Mouse (Mus musculus): Measurements from ENCODE around the gene Adgrb2. TPM values are rescaled to one million over a fixed set of nuclear protein-coding genes. Genes with fewer than 3 reads are reported as not detected.

The Adgrb2 gene
- polyA plus RNA-seq, 1 experiment from 2014 or later: 1.0 TPM

DNA sequence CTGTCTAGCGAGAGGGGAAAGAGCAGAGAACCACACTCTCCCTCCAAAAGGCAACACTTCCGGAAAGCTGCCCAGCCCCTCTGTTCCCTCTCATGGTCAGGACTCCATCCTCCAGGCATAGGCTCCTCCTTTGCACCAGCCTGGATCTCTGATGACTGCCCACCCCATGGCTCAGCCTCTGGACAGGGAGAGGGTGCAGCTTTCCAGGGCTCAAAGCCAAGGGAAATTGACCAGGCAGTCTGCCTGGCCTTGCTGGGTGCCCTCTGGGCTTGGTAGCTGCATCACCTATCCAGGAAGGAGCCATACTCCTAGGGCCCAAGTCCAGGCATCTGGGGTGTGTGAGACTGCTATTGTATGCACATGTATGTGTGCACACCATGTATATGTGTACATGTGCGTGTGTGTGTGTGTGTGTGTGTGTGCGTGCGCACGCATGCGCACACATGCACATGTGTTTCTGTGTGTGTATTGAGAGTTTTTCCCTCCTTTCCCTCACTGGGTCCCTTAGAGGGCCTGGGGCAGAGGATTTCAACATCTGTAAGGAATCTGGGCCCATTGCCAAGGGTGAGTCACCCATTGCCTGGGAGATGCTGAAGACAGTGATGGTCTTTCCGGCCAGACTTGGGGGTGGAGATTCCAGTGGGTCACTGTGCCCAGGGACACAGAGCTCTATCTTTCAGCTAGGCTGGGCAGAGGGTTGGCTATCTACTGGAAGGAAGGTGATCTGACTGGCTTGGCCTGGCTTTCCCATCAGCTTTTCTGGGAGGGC is 65.6 kb downstream of the Adgrb2 start:
- WGBS: 63% methylated on average over 8 of the region's 8 CpGs
- Histone ChIP-seq H3K27me3 (replicated peaks; ENCODE audit: control insufficient read depth, insufficient read depth, low read length) (no peaks in the 10 kb centered on the region), H3K9ac (ENCODE audit: low read depth, low read length) (peak overlapping the region; percentile 7; the same call in 1 of the 2 replicates), H3K4me1 (ENCODE audit: control insufficient read depth, insufficient read depth, low read length) (peaks cover 45% of the 10 kb centered on the region), H3K27ac (ENCODE audit: low read length) (peak overlapping the region; percentile 77), H3K9me3 (ENCODE audit: control insufficient read depth, low read length) (no peaks in the 10 kb centered on the region), H3K36me3 (ENCODE audit: control insufficient read depth, insufficient read depth, low read length) (peaks cover 4% of the 10 kb centered on the region), H3K4me2 (ENCODE audit: low read depth, low read length) (peak overlapping the region; percentile 26; the same call in 1 of the 2 replicates), H3K4me3 (ENCODE audit: low read length) (no peak overlapping the region)
- ATAC-seq: peak; percentile 60

DNA sequence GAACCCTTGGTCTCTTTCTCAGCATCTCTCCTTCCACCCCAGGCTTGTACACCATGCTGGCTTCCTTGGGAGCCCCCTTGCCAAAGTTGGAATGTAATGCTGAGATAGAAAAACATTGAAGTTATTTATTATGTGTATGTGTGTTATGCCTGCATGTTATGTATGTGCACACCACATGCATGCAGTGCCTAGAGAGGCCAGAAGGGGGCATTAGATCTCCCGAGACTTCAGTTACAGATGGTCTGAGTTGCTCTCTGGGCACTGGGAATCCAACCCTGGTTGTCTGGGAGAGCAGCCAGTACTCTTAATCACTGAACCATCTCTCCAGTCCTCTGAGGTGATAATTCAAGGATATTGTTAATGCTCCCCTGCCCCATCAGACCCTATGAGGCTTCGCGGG is 67.6 kb downstream of the Adgrb2 start:
- Histone ChIP-seq H3K9me3 (ENCODE audit: control insufficient read depth, low read length) (no peaks in the 10 kb centered on the region), H3K27me3 (replicated peaks; ENCODE audit: control insufficient read depth, insufficient read depth, low read length) (no peaks in the 10 kb centered on the region), H3K4me3 (ENCODE audit: low read length) (no peak overlapping the region), H3K9ac (ENCODE audit: low read depth, low read length) (no peak overlapping the region), H3K4me1 (ENCODE audit: control insufficient read depth, insufficient read depth, low read length) (peaks cover 50% of the 10 kb centered on the region), H3K4me2 (ENCODE audit: low read depth, low read length) (no peak overlapping the region), H3K27ac (ENCODE audit: low read length) (no peak overlapping the region), H3K36me3 (ENCODE audit: control insufficient read depth, insufficient read depth, low read length) (peaks cover 4% of the 10 kb centered on the region)
- ATAC-seq: no peak
- WGBS: 88% methylated on average over 3 of the region's 3 CpGs

DNA sequence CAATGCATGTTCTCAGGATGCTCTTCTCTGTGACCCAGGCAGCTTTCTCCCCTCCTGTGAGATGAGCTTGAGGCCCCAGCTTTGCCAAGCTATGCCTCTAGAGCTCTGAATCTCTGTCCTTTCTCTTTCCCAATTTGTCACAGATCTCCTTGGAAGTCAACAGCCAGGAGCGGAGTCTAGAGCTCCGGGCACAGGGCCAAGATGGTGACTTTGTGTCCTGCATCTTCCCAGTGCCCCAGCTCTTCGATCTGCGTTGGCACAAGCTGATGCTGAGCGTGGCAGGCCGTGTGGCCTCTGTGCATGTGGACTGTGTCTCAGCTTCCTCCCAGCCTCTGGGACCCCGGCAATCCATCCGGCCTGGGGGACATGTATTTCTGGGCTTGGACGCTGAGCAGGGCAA is 68.4 kb downstream of the Adgrb2 start:
- H3K27ac ChIP-seq (ENCODE audit: low read length): no peak overlapping the region
- H3K27me3 ChIP-seq (replicated peaks; ENCODE audit: control insufficient read depth, insufficient read depth, low read length): no peaks in the 10 kb centered on the region
- peaks cover 50% of the 10 kb centered on the region for H3K4me1 ChIP-seq (ENCODE audit: control insufficient read depth, insufficient read depth, low read length)
- no peaks in the 10 kb centered on the region for H3K9me3 ChIP-seq (ENCODE audit: control insufficient read depth, low read length)
- no peak overlapping the region for H3K4me3 ChIP-seq (ENCODE audit: low read length)
- no peak overlapping the region for H3K4me2 ChIP-seq (ENCODE audit: low read depth, low read length)
- 82% methylated on average over 9 of the region's 9 CpGs for WGBS
- H3K36me3 ChIP-seq (ENCODE audit: control insufficient read depth, insufficient read depth, low read length): peaks cover 4% of the 10 kb centered on the region
- no peak overlapping the region for H3K9ac ChIP-seq (ENCODE audit: low read depth, low read length)
- no peak for ATAC-seq

DNA sequence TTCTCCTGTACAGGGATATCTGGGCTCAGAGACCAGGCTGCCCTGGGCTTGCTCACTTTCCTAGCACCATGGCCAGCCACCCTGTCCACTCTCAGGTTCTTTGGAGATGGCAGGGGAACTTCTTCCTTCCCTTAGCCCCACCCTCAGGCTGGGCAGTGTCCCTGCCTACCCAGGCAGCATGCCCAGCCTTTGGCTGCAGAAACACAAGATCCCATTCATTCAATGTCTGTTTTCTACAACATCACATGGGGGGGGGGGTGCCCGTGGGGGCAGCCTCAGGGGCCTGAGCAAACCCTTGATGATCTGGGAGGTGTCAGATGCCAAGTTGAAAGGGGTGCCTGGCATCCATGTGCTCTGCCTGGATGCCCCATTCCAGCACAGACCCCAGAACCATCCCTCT is 70.1 kb downstream of the Adgrb2 start:
- H3K9ac ChIP-seq (ENCODE audit: low read depth, low read length): no peak overlapping the region
- H3K27me3 ChIP-seq (replicated peaks; ENCODE audit: control insufficient read depth, insufficient read depth, low read length): no peaks in the 10 kb centered on the region
- peaks cover 4% of the 10 kb centered on the region for H3K36me3 ChIP-seq (ENCODE audit: control insufficient read depth, insufficient read depth, low read length)
- no peak overlapping the region for H3K4me2 ChIP-seq (ENCODE audit: low read depth, low read length)
- H3K4me3 ChIP-seq (ENCODE audit: low read length): no peak overlapping the region
- H3K4me1 ChIP-seq (ENCODE audit: control insufficient read depth, insufficient read depth, low read length): peaks cover 38% of the 10 kb centered on the region
- H3K27ac ChIP-seq (ENCODE audit: low read length): peak overlapping the region; percentile 35; the same call in 1 of the 2 replicates
- H3K9me3 ChIP-seq (ENCODE audit: control insufficient read depth, low read length): no peaks in the 10 kb centered on the region
- ATAC-seq: no peak
- WGBS: 42% methylated on average over 1 of the region's 1 CpGs

DNA sequence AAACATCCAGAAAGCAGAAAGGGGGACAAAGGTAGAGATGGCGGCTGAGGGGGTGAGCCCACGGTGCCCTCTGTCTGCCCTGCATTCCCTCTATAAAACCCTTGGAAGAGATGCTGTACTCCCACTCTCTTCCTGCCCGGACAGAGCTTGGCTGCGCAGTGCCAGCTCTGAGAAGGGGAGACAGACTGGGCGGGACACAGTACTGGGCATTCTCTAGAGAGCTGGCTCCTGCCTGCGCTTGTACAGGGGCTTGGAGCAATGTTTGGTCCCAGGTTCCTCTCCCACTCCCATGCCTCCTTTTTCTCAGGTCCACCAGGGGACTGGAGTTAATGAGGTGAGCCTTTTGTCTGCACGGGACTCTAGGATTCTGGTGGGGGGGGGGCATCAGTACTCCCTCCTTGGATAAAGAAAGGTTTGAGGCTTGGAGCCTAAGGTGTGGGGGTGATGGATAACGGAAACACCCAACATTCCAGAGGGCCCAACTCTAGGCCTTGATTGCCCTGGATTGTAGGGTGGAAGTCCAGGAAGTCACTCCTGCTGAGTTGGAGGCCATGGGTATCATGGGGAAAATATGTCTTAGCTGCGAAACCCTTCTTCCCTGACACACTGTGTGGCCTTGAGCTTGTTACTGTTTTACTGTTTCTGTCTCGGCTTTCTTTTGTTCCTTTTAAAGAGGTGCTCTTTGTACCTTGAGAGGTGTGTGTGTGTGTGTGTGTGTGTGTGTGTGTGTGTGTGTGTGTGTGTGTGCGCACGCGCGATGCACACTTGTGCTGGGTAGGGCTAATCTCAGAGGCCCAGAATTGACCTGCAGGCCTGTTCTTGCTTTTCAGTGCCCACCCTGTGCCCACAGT is 70.7 kb downstream of the Adgrb2 start:
- peaks cover 32% of the 10 kb centered on the region for H3K4me1 ChIP-seq (ENCODE audit: control insufficient read depth, insufficient read depth, low read length)
- WGBS: 69% methylated on average over 14 of the region's 14 CpGs
- no peak overlapping the region for H3K9ac ChIP-seq (ENCODE audit: low read depth, low read length)
- peak overlapping the region; percentile 62 for H3K27ac ChIP-seq (ENCODE audit: low read length)
- H3K27me3 ChIP-seq (replicated peaks; ENCODE audit: control insufficient read depth, insufficient read depth, low read length): no peaks in the 10 kb centered on the region
- ATAC-seq: peak; percentile 78
- no peak overlapping the region for H3K4me2 ChIP-seq (ENCODE audit: low read depth, low read length)
- H3K4me3 ChIP-seq (ENCODE audit: low read length): no peak overlapping the region
- H3K9me3 ChIP-seq (ENCODE audit: control insufficient read depth, low read length): no peaks in the 10 kb centered on the region
- peaks cover 4% of the 10 kb centered on the region for H3K36me3 ChIP-seq (ENCODE audit: control insufficient read depth, insufficient read depth, low read length)

DNA sequence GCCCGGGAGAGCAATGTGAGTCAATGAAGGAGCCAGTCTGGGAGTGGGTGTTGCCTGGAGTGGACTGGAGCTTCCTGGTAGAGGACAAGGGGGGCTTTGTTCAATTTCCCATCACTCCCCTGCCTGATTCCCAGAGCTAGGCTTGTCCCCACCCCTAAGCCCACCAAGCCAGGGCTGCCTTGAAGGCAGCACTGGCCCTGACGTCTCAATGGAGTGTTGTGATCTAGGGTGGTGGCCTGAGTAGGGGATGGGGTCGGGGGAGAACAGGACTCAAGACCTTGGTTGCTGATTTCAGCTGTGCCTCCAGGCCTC is 71.3 kb downstream of the Adgrb2 start:
- Histone ChIP-seq H3K36me3 (ENCODE audit: control insufficient read depth, insufficient read depth, low read length) (peaks cover 4% of the 10 kb centered on the region), H3K27ac (ENCODE audit: low read length) (peak overlapping the region; percentile 62; the same call in 1 of the 2 replicates), H3K9ac (ENCODE audit: low read depth, low read length) (no peak overlapping the region), H3K4me3 (ENCODE audit: low read length) (no peak overlapping the region), H3K27me3 (replicated peaks; ENCODE audit: control insufficient read depth, insufficient read depth, low read length) (no peaks in the 10 kb centered on the region), H3K4me2 (ENCODE audit: low read depth, low read length) (no peak overlapping the region), H3K4me1 (ENCODE audit: control insufficient read depth, insufficient read depth, low read length) (peaks cover 26% of the 10 kb centered on the region), H3K9me3 (ENCODE audit: control insufficient read depth, low read length) (no peaks in the 10 kb centered on the region)
- no peak; the same call in 1 of the 2 replicates for ATAC-seq
- 54% methylated on average over 3 of the region's 3 CpGs for WGBS

DNA sequence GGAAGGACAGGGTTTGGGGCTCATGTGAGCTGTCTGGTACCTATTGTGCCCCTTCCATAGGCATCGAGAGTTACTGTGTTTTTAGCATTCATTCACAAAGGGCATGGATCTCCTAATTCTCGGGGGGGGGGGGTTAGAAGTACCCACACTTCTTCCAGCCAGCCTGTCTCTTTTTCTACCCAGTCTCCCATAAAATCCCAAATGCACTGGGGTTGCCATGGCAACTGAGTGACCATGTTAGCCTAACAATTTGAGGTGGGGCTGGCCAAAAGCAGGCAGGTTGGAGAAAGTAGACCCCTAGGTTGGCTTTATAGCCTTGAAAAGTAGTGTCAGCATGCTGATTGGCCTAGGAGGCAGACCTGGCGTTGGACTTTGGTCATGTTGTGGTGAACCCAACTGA is 71.8 kb downstream of the Adgrb2 start:
- no peaks in the 10 kb centered on the region for H3K27me3 ChIP-seq (replicated peaks; ENCODE audit: control insufficient read depth, insufficient read depth, low read length)
- peaks cover 4% of the 10 kb centered on the region for H3K36me3 ChIP-seq (ENCODE audit: control insufficient read depth, insufficient read depth, low read length)
- WGBS: 67% methylated on average over 3 of the region's 3 CpGs
- no peak overlapping the region for H3K4me2 ChIP-seq (ENCODE audit: low read depth, low read length)
- no peak overlapping the region for H3K9ac ChIP-seq (ENCODE audit: low read depth, low read length)
- ATAC-seq: no peak
- no peaks in the 10 kb centered on the region for H3K9me3 ChIP-seq (ENCODE audit: control insufficient read depth, low read length)
- H3K4me3 ChIP-seq (ENCODE audit: low read length): no peak overlapping the region
- peaks cover 23% of the 10 kb centered on the region for H3K4me1 ChIP-seq (ENCODE audit: control insufficient read depth, insufficient read depth, low read length)
- H3K27ac ChIP-seq (ENCODE audit: low read length): peak overlapping the region; percentile 62; the same call in 1 of the 2 replicates

DNA sequence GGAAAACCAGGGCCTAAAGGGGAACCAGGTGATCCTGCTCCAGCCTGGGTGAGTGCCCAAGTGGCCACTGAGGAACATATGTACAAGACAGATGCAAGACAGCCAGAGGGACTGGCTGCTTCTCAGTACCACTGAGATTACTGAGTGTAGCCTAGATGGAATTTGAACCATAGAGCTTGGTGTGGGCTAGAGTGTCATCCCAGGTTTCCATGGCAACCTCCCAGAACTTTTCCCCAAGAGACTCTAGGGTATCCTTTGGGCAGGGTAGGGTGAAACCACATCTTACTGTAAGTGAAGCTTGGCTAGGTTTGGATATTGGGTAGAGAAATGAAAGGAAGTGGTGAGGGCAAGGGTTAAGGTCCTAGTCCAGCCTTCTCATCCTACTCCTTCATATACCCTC is 76.3 kb downstream of the Adgrb2 start:
- H3K9ac ChIP-seq (ENCODE audit: low read depth, low read length): no peak overlapping the region
- H3K4me1 ChIP-seq (ENCODE audit: control insufficient read depth, insufficient read depth, low read length): peaks cover 10% of the 10 kb centered on the region
- H3K27me3 ChIP-seq (replicated peaks; ENCODE audit: control insufficient read depth, insufficient read depth, low read length): no peaks in the 10 kb centered on the region
- no peak overlapping the region for H3K27ac ChIP-seq (ENCODE audit: low read length)
- H3K36me3 ChIP-seq (ENCODE audit: control insufficient read depth, insufficient read depth, low read length): no peaks in the 10 kb centered on the region
- H3K4me3 ChIP-seq (ENCODE audit: low read length): no peak overlapping the region
- no peak overlapping the region for H3K4me2 ChIP-seq (ENCODE audit: low read depth, low read length)
- no peaks in the 10 kb centered on the region for H3K9me3 ChIP-seq (ENCODE audit: control insufficient read depth, low read length)
- no peak for ATAC-seq

DNA sequence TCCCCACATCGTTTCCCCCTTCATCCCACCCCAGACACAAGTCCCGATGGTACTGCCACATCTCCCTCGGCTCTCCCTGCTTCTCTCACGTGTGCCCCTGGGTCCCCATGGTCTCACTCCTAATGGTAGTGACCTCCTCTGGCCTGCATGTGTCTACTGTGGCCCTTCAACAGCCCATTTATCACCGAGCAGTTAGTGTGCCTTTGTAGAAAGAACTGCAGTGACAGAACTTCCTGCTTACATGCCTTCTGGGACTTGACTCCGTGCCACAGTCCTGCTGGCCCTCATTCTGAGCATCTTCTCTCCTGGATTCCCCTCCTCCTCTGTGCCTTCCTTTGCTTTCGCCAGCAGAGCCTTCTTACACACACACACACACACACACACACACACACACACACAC is 78.5 kb downstream of the Adgrb2 start:
- Histone ChIP-seq H3K27me3 (replicated peaks; ENCODE audit: control insufficient read depth, insufficient read depth, low read length) (no peaks in the 10 kb centered on the region), H3K4me1 (ENCODE audit: control insufficient read depth, insufficient read depth, low read length) (no peaks in the 10 kb centered on the region), H3K4me3 (ENCODE audit: low read length) (no peak overlapping the region), H3K9me3 (ENCODE audit: control insufficient read depth, low read length) (no peaks in the 10 kb centered on the region), H3K4me2 (ENCODE audit: low read depth, low read length) (no peak overlapping the region), H3K9ac (ENCODE audit: low read depth, low read length) (0 out of 2 replicates have a peak overlapping the region, but pooled peaks have one; percentile 3), H3K36me3 (ENCODE audit: control insufficient read depth, insufficient read depth, low read length) (no peaks in the 10 kb centered on the region), H3K27ac (ENCODE audit: low read length) (no peak overlapping the region)
- ATAC-seq: no peak
- WGBS: 59% methylated on average over 7 of the region's 7 CpGs

All from intestine, embryonic 16.5 days (tissue).